Mouse (Mus musculus) lung, adult 2 months (tissue): ENCODE data around the gene 2010111I01Rik.

Experiments
- CTCF ChIP-seq: fragments of 200-500 bp; IDR thresholded peaks from 2 replicates; pipeline ENCODE4 v1.5.1; 2011; ENCODE audit warnings: mild to moderate bottlenecking, low read length, control low read depth; ENCODE audit not compliant: insufficient read depth
- POLR2A ChIP-seq: fragments of 200-500 bp; IDR thresholded peaks from 2 replicates; pipeline ENCODE4 v1.6.1; 2011; ENCODE audit warnings: low read depth, mild to moderate bottlenecking, control low read depth, low read length, borderline replicate concordance; ENCODE audit errors: extremely low read depth

DNA sequence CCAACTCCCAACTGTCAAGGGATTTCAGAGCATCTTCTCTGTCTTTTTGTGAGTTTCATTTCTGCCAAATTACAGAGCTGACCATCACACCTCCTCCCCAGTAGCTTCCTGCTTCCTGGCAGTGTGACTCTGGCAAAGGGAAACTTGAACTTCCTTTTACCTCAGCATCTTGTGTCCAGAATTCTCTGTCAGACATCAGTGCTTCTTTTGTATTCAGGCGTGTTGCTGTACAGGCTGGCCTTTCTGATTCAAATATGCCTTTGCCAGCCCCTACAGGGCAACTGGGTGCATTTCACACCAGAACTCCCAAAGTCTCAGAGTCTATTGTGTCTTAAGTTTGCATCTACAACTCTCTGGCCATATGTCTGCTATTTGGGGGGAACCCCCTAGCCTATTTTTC is 183.5 kb downstream of the 2010111I01Rik start:
- TF ChIP-seq POLR2A (no peak), CTCF (no peak)
